Mouse (Mus musculus) hindbrain, embryonic 10.5 days (tissue): ENCODE measurements around the gene Dennd4a. TPM values are rescaled to one million over a fixed set of nuclear protein-coding genes. Genes with fewer than 3 reads are reported as not detected.
A peak's percentile ranks its signal among the peaks of the same experiment; 100 is the strongest.

ENCODE experiments used
- DNase-seq: peaks from one replicate; pipeline ENCODE4 v3.0.0-alpha.2; 2017; ENCODE audit warnings: low spot score
- H3K27ac ChIP-seq: fragments of 300-500 bp; sonication (generic); 2 replicates; pipeline ENCODE4 v1.5.1; 2016; ENCODE audit warnings: mild to moderate bottlenecking, moderate library complexity
- H3K27me3 ChIP-seq: fragments of 300-500 bp; sonication (generic); 2 replicates; pipeline ENCODE4 v1.6.1; 2016; ENCODE audit warnings: mild to moderate bottlenecking; ENCODE audit not compliant: poor library complexity, insufficient read depth, severe bottlenecking
- H3K36me3 ChIP-seq: fragments of 300-500 bp; sonication (generic); 2 replicates; pipeline ENCODE4 v1.6.1; 2016; ENCODE audit warnings: mild to moderate bottlenecking, moderate library complexity
- H3K4me1 ChIP-seq: fragments of 300-500 bp; sonication (generic); replicated peaks from 2 replicates; pipeline ENCODE4 v1.6.1; 2016; ENCODE audit warnings: mild to moderate bottlenecking
- H3K4me3 ChIP-seq: fragments of 300-500 bp; sonication (generic); 2 replicates; pipeline ENCODE4 v1.5.1; 2016; ENCODE audit warnings: mild to moderate bottlenecking, moderate library complexity
- H3K9me3 ChIP-seq: fragments of 300-500 bp; sonication (generic); 2 replicates; pipeline ENCODE4 v1.6.1; 2016; ENCODE audit warnings: mild to moderate bottlenecking, moderate library complexity
- WGBS: fragments of 180-500 bp; shearing (Covaris S2); methylation state at CpG from one replicate; pipeline ENCODE4 v1.1.7; 2016; 5-methylcytosine and 5-hydroxymethylcytosine counted together
- polyA plus RNA-seq: library from polyadenylated mRNA; unstranded; fragments of >200 nt; fragmentation: Nextera tagmentation; extraction: Ambion mirVana; gene quantifications from 2 replicates; pipeline ENCODE4 v1.2.1, GENCODE M21; 2016

The Dennd4a gene
- polyA plus RNA-seq, 1 experiment from 2014 or later = 8.8 TPM

DNA sequence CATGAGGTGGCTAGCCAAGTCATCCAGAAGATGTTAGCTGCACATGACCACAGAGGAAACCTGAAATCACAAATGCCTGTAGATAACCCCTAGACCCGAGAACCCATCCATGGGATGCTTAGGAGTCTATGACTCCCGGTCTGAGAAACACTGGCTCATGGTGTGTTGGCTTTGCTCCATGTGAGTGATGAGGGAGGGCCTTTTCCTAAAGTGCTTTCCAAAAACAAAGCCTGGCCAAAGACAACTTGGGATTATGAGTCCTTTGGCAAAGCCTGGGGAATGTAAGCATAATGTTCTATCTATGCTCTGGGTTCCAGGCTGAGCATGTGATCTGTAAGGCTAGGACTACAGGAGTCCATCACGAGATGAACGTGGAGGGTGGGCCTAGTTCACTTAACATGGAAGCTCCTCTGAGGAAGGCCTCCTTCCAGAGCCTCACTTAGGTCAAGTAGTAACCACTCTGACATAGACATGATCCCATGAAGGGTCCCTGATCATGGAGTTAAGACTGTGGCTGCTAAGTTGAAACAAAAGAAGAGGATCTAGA is 33.6 kb upstream of the Dennd4a start:
- Histone ChIP-seq H3K4me1 (peaks cover 17% of the 10 kb centered on the region), H3K27ac (no peak overlapping the region), H3K9me3 (no peaks in the 10 kb centered on the region), H3K4me3 (no peak overlapping the region), H3K36me3 (no peaks in the 10 kb centered on the region), H3K27me3 (no peaks in the 10 kb centered on the region)
- DNase-seq = no peak
- 89% methylated on average over 4 of the region's 4 CpGs for WGBS

DNA sequence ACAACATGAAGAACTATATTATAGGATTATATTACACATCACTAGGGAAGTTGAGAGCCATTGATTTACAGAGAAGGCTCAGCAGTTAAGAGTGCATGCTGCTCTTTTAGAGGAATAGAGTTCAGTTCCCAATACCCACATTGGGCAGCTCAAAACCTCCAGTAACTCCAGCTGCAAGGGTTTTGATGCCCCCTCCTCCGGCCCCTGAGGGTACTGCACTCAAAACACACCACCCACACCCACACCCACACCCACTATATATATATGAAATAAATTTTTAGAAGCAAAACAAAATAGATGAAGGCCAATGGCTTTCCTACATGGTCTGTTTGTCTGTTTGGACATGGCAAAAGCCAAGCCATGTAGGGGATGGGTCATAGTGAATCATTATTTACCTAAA is 33.0 kb upstream of the Dennd4a start:
- Histone ChIP-seq H3K9me3 (no peaks in the 10 kb centered on the region), H3K27ac (no peak overlapping the region), H3K4me1 (peaks cover 17% of the 10 kb centered on the region), H3K27me3 (no peaks in the 10 kb centered on the region), H3K36me3 (no peaks in the 10 kb centered on the region), H3K4me3 (no peak overlapping the region)
- DNase-seq = no peak
- 81% methylated on average over 1 of the region's 1 CpGs for WGBS

DNA sequence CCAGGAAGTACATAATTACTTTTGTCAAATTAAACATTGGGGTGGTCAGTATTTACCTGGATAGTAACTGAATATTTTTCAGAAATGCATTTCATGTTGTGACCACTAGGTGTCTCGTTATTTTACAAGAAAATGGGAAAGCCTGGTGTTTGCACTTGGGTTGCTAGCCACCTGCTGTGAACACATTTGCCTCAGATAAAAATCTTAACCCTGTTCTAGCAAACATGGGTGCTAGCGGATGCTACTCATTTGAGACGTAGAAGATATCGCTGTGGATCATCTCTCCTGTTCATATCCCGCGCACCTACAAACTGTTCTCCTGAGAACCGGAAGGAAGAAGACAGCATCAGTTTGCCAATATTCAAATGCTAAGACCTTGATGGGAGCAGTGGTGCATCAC is 31.5 kb upstream of the Dennd4a start:
- WGBS = 48% methylated on average over 7 of the region's 7 CpGs
- peaks cover 10% of the 10 kb centered on the region for H3K4me1 ChIP-seq
- H3K27ac ChIP-seq = no peak overlapping the region
- no peaks in the 10 kb centered on the region for H3K36me3 ChIP-seq
- H3K9me3 ChIP-seq = no peaks in the 10 kb centered on the region
- H3K4me3 ChIP-seq = no peak overlapping the region
- H3K27me3 ChIP-seq = no peaks in the 10 kb centered on the region
- DNase-seq = no peak

DNA sequence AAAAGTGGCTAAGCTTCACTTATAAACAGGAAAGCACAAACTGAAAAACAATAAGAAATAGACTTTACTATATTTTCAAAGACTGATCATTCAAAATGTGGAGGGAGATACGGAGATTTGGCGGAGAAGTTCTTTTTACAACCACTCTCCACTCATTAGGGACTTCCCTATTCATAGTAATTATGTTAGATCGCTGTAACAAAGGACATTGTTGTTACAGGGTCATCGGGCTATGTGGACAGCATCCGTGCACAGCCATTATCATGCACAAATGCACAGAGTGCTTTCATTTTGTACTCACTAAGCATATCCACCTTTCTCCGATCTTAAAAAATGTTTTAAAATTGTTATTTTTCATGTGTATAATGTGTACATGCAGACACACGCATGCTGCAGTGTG is 27.6 kb upstream of the Dennd4a start:
- no peak overlapping the region for H3K4me3 ChIP-seq
- no peaks in the 10 kb centered on the region for H3K36me3 ChIP-seq
- H3K27ac ChIP-seq = no peak overlapping the region
- WGBS = 74% methylated on average over 7 of the region's 7 CpGs
- no peak for DNase-seq
- no peaks in the 10 kb centered on the region for H3K4me1 ChIP-seq
- no peaks in the 10 kb centered on the region for H3K9me3 ChIP-seq
- H3K27me3 ChIP-seq = no peaks in the 10 kb centered on the region

DNA sequence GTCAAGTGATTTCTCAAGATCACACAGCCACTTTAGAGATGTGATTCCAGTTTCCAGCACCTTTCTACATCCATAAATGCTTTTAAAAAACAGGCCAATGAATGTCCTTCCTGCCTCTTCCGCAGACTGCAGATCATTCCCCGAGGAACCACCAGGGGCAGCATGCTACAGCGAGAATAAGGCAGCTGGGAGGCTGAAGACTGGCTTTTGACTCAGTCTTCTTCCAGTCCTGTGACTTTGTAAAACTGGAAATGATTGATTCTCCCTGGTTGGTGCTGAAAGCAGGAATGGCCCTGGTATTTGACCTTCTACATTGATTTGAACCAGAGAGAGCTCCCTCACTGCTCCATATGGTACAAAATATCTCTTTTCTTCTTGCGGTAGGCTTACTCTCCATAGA is 26.3 kb upstream of the Dennd4a start:
- DNase-seq = peak; percentile 68
- 36% methylated on average over 4 of the region's 4 CpGs for WGBS
- H3K36me3 ChIP-seq = no peaks in the 10 kb centered on the region
- H3K27me3 ChIP-seq = no peaks in the 10 kb centered on the region
- H3K9me3 ChIP-seq = no peaks in the 10 kb centered on the region
- no peak overlapping the region for H3K4me3 ChIP-seq
- no peaks in the 10 kb centered on the region for H3K4me1 ChIP-seq
- H3K27ac ChIP-seq = no peak overlapping the region

DNA sequence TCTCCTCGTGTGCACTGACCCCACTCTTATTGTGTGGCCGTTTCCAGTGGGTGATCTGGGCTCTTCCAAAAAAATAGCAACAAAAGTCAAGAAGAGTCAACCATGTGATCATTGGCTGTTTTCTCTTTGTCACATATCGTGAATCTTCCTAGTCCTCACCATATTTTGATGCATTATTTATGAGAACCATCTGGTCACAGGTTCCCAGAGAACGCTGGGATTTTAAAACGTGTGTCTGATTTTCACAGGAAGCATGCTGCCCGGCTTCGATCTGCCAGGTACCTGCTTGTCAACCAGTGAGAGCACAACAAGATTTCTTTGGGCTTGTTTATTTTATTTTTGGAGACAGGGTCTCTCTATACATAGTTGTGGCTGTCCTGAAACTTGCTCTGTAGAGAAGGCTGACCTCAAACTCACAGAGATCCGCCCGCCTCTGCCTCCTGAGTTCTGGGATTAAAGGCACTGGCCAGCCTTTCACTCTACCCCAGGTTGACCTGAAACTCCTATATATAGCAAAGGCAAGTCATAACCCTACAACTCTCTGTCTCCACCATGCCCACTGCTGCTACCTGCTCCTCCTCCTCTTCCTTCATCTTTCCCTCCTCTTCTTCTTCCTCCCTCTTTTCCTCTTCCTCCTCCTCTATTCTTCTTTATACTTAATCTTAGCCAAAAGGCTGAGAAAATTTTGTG is 24.8 kb upstream of the Dennd4a start:
- Histone ChIP-seq H3K9me3 (no peaks in the 10 kb centered on the region), H3K27me3 (no peaks in the 10 kb centered on the region), H3K4me1 (no peaks in the 10 kb centered on the region), H3K4me3 (no peak overlapping the region), H3K36me3 (no peaks in the 10 kb centered on the region), H3K27ac (no peak overlapping the region)
- no peak for DNase-seq
- 86% methylated on average over 9 of the region's 9 CpGs for WGBS

DNA sequence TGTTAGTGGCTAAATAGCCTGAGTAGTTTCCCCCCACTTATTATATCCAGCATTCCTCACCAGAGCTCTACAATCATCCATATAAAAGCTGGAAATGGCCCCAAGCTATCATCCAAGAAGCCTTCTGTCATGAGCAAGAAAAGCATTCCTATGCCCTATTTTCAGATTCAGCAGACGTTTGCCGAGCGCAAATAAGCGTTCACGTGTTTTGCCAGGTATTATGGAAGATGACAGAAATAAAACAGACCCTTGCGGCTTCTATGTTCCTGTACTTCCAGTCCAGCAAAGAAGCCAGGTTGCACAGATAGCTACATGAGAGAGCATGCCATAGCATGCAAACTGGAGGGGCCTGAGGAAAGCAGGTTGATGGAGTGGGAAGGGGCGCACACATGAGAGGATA is 23.1 kb upstream of the Dennd4a start:
- Histone ChIP-seq H3K36me3 (no peaks in the 10 kb centered on the region), H3K27me3 (no peaks in the 10 kb centered on the region), H3K27ac (no peak overlapping the region), H3K9me3 (no peaks in the 10 kb centered on the region), H3K4me1 (no peaks in the 10 kb centered on the region), H3K4me3 (no peak overlapping the region)
- 95% methylated on average over 7 of the region's 7 CpGs for WGBS
- DNase-seq = no peak

DNA sequence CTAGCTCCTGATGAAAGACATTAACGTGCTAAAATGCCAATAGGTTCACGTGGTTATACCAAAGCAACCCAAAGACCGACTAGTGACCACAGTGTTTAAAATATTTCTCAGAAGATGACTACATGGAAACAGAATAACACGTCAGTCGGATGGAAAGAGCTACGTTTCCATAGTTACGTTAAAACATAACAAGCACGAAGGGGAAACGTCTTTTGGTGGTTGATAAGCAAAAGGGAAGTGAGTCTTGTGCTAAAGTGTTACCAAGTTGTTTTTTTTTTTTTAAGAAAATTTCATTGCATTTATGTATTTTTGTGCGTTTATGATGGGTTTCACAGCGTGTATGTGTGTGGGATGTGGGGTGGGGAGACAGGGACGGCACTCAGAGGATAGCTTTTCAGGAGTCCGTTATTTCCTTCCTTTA is 21.8 kb upstream of the Dennd4a start:
- Histone ChIP-seq H3K4me3 (no peak overlapping the region), H3K27ac (no peak overlapping the region), H3K36me3 (no peaks in the 10 kb centered on the region), H3K9me3 (no peaks in the 10 kb centered on the region), H3K4me1 (no peaks in the 10 kb centered on the region), H3K27me3 (no peaks in the 10 kb centered on the region)
- DNase-seq = no peak
- 84% methylated on average over 13 of the region's 13 CpGs for WGBS

DNA sequence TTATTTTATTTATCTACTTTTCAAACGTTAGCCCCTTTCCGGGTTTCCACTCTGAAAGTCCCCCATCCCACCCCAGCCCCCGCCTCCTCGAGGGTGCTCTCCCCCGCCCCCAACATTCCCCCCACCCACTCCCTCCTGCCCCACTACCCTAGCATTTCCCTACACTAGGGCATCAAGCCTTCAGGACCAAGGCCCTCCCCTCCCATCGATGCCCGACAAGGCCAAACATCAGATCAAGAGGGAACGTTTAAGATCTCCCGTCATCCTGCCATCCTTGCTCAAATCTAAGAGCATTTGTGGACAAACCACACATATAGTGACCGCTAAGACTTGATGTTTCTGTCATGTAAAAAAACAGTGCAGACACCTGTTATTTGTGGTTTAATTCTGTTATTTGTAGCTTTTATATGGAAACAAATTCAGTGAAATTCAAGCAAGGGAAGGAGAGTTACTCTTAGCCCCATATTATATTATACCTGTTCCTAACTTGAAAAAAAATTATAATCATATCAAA is 21.2 kb upstream of the Dennd4a start:
- no peaks in the 10 kb centered on the region for H3K27me3 ChIP-seq
- H3K4me1 ChIP-seq = no peaks in the 10 kb centered on the region
- 83% methylated on average over 10 of the region's 10 CpGs for WGBS
- H3K36me3 ChIP-seq = no peaks in the 10 kb centered on the region
- DNase-seq = no peak
- no peak overlapping the region for H3K4me3 ChIP-seq
- H3K9me3 ChIP-seq = no peaks in the 10 kb centered on the region
- H3K27ac ChIP-seq = no peak overlapping the region

DNA sequence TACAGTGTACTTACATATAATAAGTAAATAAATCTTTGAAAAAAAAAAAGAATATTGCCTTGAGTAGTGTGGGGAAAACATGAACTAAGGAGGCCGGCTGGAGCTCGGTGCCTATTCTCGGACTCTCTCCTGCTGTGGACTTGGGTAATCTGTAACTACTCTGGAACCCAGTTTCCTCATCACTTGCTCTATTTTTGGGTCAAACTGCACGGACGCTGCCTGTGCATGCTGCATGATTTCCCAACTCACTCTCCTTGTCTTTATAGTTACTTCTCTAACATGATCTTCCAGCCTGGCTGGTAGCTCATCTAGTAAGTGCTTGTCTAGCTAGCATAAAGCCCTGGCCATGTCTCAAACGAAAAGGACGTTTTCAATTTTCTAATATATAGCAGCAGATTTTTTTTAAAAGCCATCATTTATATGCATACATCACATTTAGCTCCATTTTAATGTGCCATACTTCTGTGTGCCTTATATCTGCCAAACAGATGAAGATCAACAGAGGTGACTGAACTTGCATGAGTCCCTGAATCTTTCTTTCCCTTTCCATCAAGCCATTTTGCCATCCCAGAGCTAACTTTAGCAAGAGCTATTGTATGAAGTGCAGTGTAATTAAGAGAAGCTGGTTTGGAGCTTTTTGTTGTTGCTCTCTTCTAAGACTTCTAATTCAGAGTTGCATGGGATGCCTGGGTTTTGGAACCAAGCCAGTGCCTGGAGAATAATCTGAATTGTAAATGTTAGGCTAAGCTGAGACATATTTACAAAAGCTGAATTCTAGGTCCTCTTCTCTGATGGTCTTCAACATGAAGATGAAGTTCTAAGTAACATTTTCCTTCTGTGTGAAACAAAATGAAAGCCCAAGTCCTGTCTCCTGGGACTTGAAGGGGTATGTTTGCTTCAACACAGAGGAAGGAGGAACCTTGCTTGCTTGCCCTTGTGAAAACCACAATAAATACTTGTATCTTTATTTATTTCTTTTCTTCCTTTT is 20.2 kb upstream of the Dennd4a start:
- Histone ChIP-seq H3K36me3 (no peaks in the 10 kb centered on the region), H3K4me1 (no peaks in the 10 kb centered on the region), H3K9me3 (no peaks in the 10 kb centered on the region), H3K27me3 (no peaks in the 10 kb centered on the region), H3K4me3 (no peak overlapping the region), H3K27ac (no peak overlapping the region)
- no peak for DNase-seq
- WGBS = 92% methylated on average over 7 of the region's 7 CpGs

DNA sequence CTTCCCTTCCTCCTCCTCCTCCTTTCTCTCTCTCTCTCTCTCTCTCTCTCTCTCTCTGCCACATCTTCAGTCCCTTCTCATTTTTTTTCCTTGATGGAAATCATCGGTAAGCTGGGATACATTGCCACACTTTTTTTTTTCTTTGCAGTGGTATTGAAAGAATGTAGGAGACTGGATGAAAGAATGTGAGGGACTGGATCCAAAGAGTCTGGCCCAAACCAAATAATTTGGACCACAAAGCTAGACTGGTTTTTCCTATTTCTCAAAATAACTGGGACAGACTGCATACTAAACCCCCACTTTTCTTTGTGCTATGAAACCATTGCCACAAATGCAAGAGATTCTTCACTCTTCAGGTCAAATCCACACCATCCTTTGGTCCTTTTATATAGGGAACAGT is 19.5 kb upstream of the Dennd4a start:
- H3K27me3 ChIP-seq = no peaks in the 10 kb centered on the region
- WGBS = 92% methylated on average over 1 of the region's 1 CpGs
- no peak for DNase-seq
- no peaks in the 10 kb centered on the region for H3K9me3 ChIP-seq
- H3K27ac ChIP-seq = no peak overlapping the region
- no peaks in the 10 kb centered on the region for H3K4me1 ChIP-seq
- H3K4me3 ChIP-seq = no peak overlapping the region
- H3K36me3 ChIP-seq = no peaks in the 10 kb centered on the region

DNA sequence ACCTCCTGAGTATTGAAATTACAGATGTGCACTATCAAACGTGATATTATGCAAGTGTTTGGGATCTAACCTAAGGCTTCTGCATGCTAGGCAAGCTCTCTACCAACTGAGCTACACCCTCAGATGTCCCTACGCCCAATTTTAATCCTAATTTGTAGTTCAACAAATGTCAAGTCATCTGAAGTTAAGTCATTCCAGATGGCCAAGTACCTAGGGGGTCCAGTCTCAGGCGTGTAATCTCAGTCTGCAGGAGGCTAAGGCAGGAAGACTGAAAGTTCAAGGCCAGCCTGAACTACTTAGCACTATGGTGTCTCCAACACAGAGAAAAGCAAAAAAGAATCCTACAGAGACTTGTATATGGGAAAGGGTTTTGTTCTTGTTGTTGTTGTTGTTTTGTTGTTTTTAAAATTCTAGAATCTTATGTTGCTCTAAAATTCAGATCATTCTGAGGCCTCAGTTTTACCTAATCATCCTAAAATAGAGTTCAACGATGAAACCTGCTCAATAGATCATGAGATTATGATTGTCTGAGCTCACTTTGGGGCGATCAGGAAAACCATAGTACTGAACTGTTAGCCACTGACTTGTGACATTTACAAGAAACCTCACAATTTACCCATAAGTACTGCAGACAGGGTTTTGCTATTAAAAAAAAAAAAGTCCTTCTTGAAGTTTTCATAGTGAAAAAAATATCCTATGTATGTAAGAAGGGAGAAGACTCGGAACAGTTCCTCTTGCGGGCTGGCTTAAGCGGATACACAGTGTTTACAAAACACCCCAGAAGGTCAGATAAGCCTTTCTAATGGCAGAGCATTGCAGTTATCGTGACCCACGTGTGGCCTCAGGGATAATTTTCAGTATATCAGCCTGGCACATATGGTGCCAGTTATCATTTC is 18.5 kb upstream of the Dennd4a start:
- DNase-seq = no peak
- 75% methylated on average over 10 of the region's 10 CpGs for WGBS
- no peaks in the 10 kb centered on the region for H3K9me3 ChIP-seq

More for the DNA sequence above, 18.5 kb upstream of the Dennd4a start:
- Histone ChIP-seq H3K4me1 (no peaks in the 10 kb centered on the region), H3K27ac (no peak overlapping the region), H3K27me3 (no peaks in the 10 kb centered on the region), H3K36me3 (no peaks in the 10 kb centered on the region), H3K4me3 (no peak overlapping the region)
